Mouse (Mus musculus): Measurements from ENCODE around the gene Asb3.
"Not testable (repeated sequence)": the region's sequence is repeated elsewhere in the genome, so short reads cannot be mapped to it uniquely, and the experiment has no call there.

Asb3 gene

DNA sequence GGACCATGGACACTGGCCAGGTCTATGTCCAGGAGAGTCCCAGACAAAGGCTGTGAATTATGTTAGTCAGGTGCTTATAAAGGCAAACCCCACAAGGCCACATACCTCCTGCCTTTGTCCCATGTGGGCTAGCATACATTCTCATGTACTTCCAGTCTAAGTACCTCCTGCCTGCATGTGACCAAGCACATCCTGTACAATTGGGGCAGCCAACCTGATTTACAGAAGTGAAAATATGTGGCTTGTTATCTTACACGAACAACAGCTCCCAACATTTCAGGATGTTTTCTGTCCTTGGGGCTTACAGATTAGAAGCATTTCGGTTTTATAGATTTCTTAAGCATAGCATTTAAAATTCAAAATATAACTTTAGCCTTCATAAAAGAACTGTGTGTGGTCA, 114.8 kb downstream of the Asb3 start:
- DNase-seq (ENCODE audit: low spot score in 2 of 2): no peak

DNA sequence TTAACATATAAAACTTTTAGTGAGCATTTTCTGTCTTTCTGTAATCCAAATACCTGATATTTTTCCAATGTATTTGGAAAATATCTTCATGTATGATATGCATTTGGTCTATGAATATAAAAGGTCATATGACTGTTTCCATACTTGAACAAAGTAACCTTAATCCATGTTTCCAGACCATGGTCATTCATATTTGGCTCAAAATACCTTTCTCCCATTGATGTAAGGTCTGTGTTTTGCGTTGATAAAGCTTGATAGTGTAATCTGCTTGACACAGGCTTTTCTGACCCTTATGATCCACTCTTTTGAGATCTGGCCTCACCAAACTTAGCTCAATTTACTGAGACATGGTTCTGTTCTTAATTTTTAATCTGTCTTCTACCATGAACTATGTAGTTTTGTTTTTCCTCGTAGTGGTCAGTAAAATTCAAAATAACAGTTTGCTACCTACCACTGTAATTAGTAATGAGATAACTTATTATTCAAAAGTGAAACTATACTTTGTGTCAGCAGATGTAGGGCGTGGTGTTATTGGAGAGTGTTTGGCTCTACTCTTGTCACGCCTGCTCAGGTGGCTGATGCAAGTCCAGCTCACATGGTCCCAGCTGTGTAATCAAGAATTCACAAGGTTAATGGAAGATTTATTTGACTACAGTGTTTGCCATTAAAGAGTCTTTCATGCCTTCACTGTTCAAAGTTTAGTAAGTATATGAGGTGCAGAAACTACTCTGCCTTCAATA, 116.1 kb downstream of the Asb3 start:
- DNase-seq (ENCODE audit: low spot score in 2 of 2): no peak

DNA sequence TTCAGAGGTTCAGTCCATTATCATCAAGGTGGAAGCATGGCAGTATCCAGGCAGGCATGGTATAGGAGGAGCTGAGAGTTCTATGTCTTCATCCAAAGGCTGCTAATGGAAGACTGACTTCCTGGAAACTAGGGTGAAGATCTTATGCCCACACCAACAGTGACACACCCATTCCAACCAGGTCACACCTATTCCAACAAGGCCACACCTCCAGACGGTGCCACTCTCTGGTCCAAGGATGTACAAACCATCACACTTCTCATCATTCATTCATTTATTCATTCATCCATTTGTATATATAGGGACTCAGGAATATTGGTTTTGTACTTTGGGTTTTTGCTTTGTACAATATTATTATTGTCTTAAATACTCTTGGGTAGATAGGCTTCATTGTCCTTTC, 124.5 kb downstream of the Asb3 start:
- not testable (repeated sequence) for DNase-seq (ENCODE audit: low spot score in 2 of 2)

DNA sequence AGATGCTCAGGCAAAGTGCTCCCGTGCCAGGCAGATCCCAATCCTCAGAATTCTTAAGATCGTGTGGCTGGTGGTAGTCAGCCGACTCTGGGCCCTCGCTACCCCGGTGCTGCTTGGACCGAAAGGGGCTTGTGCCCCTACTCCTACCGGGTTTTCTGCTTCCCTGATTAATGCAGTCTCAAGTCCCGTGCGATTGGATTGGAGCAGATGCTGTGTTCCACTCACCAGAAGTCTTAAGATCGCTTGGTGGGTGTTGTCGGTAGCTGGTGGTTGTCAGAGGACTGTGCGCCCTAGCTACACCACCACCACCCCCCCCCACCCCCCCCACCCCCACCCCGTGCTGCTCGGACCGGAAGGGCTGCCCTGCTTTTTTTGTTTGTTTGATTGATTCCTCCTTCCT, 132.2 kb downstream of the Asb3 start:
- not testable (repeated sequence) for DNase-seq (ENCODE audit: low spot score in 2 of 2)

DNA sequence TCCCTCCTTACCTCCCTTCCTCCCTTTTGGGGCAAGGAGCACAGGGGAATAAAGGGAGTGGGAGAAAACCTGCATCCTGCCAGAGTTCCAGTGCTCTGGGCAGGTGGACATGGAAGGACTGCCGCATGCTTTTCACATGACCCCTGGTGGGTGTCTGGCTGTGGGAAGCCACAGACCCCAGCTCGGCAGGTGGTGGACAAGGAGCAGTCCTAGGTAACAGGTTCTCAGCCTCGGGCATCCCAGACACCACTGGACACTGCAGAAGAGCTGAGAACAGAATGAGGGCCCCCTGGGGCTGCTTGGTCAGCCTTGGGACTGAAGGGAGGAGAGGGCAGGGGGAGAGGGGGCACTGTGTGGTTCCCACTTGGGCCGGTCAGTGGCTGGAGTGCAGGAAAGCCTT, 149.7 kb downstream of the Asb3 start:
- no peak for DNase-seq (ENCODE audit: low spot score in 2 of 2)

DNA sequence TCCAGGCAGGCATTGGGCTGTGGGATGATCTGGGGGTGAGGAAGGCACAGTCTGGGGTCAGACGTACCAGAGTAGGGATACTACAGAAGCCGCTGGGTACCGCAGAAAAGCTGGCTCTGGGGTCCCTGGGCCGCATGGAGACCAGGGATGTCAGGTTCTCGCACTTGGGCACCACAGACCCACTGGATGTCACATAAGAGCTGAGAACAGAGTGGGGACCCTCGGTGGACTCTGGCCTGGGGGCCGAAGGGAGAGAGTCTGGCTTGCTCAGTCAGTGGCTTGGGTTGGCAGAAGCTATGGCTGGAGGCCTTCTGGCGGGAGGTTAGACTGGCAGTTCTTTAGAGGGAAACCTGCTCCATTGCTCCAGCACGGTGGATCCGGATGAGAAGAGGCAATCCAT, 204.8 kb downstream of the Asb3 start:
- DNase-seq (ENCODE audit: low spot score in 2 of 2): no peak

DNA sequence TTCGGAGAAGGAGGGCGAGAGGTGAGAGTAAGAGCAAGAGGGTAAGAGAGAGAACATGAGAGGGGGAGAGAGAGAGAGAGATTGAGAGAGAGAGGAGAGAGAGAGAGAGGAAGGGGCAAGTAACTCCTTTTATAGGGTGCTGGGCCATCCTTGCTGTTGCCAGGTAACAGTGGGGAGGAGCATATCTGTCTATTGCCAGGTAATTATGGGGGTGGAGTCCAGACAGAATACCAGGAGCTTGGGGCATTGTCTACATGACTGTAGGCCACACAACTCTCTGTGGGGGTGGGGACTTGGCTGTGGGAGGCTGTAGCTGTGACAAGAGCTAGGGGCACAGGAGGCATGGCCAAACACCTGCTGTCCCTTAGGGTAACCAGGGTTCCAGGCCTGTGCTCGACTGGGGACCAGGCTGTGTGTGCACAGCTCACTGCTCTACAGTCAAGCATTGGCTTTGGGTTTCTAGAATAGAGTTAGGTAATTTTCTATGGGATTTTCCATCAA, 205.3 kb downstream of the Asb3 start:
- no peak for DNase-seq (ENCODE audit: low spot score in 2 of 2)

DNA sequence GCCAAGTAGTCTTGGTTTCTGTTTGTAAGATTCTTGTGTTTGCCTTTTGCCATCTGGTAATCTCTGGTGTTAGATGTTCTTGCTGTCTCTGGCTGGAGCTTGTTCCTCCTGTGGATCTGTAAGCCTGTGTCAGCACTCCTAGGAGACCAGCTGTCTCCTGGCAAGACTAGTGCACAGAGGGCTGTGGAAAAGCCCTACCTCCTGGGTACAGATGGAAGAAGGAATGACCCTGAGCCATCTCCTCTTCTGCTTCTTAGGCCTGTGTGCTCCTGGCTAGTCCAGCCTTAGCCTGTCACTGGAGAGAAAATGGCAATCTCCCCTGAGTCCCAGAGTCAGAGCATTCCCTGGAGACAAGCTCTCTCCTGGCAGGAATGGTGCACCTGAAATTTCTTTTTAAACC, 214.3 kb downstream of the Asb3 start:
- not testable (repeated sequence) for DNase-seq (ENCODE audit: low spot score in 2 of 2)

DNA sequence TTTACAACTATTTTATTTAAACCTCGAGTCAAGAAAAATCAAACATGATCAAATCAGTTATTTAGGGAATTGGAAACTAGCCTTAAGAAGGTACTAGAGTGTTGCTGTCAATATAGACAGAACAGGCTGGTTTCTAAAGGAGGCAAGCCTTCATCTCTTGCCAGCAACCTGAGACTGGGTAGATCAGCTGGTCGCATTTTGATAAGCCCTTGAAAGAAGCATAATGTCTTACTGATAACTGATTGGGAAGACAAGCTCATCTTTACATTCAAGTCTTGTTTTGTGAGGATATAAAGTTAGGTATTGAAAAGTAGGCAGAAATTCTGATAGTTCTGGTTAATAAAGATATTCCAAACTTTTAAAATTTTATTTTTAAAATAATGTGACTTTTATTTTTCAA, 217.0 kb downstream of the Asb3 start:
- DNase-seq (ENCODE audit: low spot score in 2 of 2): no peak

DNA sequence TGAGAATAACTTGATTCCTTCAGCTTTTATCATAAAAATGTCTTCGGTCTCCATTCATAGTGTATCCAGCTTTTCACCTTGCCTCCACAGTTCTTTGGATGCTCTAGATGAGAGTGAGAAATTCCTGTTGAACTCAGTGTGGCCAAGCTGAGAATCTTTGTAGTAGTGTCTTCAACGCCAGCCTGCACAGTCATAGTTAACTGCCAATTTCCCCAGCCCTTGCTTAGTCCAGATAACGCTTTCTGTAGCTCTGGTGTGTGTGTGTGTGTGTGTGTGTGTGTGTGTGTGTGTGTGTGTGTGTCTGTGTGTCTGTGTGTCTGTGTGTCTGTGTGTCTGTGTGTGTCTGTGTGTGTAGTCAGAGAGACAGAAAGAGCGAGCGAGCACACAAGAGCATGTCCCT, 220.1 kb downstream of the Asb3 start:
- no peak for DNase-seq (ENCODE audit: low spot score in 2 of 2)

DNA sequence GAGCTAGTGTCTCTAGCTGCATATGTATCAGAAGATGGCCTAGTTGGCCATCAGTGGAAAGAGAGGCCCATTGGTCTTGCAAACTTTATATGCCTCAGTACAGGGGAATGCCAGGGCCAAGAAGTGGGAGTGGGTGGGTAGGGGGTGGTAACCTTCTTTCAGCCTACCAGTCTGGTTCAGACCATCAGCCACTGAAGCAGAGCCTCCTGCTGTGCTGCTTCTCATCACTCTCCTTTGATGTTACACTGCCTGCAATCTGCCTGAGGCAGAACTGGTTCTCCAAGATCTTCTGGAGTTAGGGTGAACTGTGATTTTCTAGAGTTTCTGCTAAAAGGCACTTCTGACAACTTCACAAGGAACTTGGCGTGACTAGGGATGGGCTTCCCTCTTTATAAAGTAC, 241.7 kb downstream of the Asb3 start:
- not testable (repeated sequence) for DNase-seq (ENCODE audit: low spot score in 2 of 2)

DNA sequence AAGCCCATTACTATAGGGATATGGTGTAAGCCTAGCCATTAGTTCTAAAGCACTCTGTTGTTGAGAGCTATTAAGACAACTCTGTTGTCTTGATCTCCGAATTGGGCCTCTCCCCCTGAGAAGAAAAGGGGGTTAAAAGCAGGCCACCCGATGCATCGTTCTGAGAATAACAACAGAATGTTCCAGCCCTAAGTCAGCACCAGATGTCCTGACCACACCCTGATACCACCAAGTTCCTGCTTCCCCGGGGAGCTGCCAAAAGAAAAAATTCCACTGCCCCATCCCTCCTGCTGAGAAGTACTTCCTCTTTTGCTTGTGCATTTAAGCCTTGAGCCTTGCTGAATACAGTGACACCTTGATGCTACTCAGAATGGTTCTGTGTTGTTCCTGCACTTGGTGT, 248.5 kb downstream of the Asb3 start:
- not testable (repeated sequence) for DNase-seq (ENCODE audit: low spot score in 2 of 2)

DNA sequence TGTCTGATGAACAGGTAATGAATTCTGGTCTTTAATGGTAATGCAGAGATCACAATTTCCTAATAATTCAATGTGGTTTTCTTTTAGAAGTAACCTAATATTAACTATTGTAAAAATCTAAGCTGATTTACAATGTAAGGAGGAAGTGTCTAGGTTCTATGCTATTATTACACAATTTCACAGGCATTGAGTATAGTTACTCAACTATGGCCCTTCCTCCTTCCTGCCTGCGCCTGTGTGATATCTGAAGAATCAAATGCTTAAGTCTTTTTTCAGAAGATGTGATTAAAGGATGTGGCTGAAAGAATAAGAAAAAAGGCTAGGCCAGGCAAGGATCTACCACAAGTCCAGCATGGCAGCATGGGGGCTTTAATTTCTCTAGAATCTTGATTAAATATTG, 249.6 kb downstream of the Asb3 start:
- not testable (repeated sequence) for DNase-seq (ENCODE audit: low spot score in 2 of 2)

DNA sequence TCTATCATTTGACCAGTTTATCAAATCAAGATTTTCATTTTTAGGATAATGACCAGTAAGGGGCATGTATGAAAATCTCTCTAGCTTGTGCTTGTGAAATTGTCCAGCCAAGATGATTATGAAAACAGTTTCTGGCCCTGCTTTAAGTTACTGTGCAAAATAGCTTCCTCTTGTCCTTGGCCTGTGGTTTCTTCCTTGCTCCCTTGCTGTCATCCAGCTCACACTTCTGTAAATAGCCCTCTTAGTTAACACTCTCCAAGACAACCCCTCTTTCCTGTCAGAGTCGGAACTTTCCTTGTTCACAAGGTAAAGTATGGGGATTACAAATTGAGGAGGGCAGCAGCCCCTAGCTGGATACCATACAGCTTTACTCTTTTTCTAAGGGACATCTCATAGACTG, 253.2 kb downstream of the Asb3 start:
- not testable (repeated sequence) for DNase-seq (ENCODE audit: low spot score in 2 of 2)

Data from right cerebral cortex, postnatal 36 days (tissue).